Mouse (Mus musculus): ENCODE results near the gene P2ry14.
"Not testable (repeated sequence)": the region's sequence is repeated elsewhere in the genome, so short reads cannot be mapped to it uniquely, and the experiment has no call there.

The P2ry14 gene

GRCm38 (mm10) chr3:59104462-59104861, 49.0 kb downstream of the P2ry14 start:
- DNase-seq (ENCODE audit: extremely low spot score), result no peak

DNA sequence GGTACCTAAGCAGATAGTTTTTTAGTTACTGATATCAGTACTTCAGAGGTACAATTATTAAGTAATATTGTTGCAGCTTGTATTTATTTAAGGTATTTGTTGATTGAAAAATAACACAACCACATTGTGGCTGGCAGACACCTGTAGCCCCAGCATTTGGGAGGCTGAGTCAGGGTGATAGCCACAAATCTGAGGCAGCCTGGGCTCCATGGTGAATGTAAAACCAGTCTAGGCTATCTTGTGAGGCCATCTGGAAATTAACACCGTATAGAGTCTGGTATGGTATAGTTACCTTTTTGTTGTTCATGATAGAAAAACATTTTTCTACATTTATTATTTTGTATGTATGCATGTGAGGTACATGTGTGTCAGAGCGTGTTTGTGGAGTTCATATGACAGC, 51.3 kb downstream of the P2ry14 start:
- DNase-seq (ENCODE audit: extremely low spot score), result no peak

DNA sequence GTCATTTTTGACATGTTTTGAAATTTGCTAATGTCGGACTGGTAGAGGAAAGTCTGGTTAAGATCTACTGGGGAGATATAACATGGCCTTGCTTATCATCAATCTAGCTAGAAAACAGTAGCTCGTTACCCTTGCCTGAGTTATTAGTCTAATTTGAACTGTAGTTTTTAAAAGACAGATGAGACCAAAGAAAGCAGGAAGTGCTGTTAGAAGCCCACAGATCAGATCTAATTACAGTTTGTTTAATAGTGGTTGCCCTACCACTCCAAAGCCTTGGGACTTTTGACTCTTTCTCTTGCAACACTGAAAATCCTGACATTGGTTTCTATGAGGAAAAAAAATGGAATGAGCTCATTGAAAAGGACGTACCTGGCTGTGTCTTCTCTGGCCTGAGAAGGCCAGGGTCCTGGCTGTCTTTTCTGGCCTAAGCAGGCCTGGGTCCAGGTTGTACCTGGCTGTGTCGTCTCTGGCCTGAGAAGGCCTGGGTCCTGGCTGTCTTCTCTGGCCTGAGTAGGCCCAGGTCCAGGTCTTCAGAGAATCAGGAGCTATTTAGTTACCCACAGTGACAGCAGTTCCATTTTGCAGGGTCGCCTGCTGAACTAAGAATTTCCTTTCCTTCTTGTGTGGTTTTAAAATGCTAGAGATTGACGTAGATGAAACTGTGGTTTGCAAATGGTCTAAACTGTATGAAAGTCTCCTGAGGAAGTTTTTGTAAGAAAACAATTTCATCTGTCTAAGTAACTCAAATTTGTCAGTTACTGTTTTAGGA, 52.0 kb downstream of the P2ry14 start, which contains the start of gene Gpr171:
Gene Gpr171, minus strand, starts transcription at position 604 of the 769 bp plus-strand sequence.
- no peak for DNase-seq (ENCODE audit: extremely low spot score)

DNA sequence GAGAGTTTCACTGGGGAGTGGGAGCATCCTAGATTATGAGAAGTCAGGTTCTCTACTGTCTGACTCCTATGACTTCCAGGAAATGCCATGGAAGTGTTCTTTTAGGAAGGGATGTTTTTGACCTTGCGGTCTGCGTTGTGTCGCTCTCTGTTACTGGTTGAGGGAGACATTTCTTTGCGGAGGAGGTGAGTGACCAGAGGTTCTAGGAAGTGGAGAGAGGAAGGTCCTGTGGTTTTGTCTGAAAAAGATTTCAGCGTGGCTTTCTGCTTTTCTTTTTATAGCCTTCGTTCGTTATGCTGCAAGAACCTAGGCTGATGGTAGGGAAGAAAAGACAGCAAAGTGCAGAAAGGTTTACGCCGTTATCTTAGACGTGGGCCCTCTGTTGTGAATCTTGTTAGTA, 54.9 kb downstream of the P2ry14 start:
- DNase-seq (ENCODE audit: extremely low spot score), result no peak

- DNase-seq (ENCODE audit: extremely low spot score), result no peak
Observed at GRCm38 (mm10) chr3:59097421-59097820, 56.0 kb downstream of the P2ry14 start.

GRCm38 (mm10) chr3:59092702-59093101, 60.7 kb downstream of the P2ry14 start:
- no peak for DNase-seq (ENCODE audit: extremely low spot score)

- DNase-seq (ENCODE audit: extremely low spot score), result no peak
Observed at GRCm38 (mm10) chr3:59080919-59081318, 72.5 kb downstream of the P2ry14 start.

DNA sequence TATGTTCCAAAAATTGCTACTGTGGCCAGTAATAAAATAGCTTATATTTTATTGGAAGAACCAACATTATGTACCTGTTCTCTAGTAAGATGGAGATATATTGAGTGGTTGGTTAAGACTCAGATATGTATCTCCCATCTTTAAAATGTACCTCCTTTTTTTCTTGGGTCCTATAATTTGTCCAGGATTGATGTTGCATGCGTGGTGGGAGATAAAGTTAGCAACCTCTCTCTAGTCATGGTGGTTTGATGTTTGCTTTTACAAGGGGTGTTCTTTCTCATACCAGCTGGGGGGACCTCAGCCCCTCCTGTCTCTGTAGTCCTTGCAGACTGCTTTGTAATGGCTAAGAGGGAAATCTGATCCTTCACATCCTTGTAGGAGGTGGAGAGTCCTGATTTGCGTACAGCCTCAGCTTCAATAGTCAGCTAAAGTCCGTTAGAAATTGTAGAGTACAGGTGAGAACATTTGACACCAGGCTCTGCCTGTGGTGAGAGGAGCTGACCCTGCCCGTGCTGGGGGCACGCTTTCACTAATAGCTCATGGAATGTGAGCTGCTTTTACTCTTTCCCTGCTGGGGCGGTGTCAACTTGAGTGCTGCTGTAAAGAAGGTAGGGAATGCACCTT, 73.0 kb downstream of the P2ry14 start:
- peak; percentile 17 for DNase-seq (ENCODE audit: extremely low spot score)

GRCm38 (mm10) chr3:59079327-59079726, 74.1 kb downstream of the P2ry14 start:
- peak; percentile 58 for DNase-seq (ENCODE audit: extremely low spot score)

DNA sequence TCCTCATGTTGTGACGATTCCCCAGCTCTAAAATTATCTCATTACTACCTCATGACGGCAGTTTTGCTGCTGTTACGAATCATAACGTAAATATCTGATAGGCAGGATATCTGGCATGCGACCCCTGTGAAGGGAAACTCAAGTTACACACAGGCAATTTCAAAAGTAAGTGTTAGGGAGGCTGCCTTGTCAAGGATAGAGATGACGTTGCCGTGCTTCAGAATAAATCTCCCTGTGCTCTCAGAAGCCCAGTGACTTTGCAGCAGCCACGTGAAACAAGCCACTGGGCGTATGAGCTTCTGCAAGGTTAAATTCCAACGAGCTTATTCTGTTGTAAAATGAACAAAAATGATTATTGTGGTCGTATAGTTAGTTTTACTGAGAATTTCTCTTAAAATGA, 74.8 kb downstream of the P2ry14 start:
- DNase-seq (ENCODE audit: extremely low spot score), result no peak

- DNase-seq (ENCODE audit: extremely low spot score), result no peak
Observed at GRCm38 (mm10) chr3:59077278-59077677, 76.1 kb downstream of the P2ry14 start.

GRCm38 (mm10) chr3:59069071-59069470, 84.3 kb downstream of the P2ry14 start:
- not testable (repeated sequence) for DNase-seq (ENCODE audit: extremely low spot score)

DNA sequence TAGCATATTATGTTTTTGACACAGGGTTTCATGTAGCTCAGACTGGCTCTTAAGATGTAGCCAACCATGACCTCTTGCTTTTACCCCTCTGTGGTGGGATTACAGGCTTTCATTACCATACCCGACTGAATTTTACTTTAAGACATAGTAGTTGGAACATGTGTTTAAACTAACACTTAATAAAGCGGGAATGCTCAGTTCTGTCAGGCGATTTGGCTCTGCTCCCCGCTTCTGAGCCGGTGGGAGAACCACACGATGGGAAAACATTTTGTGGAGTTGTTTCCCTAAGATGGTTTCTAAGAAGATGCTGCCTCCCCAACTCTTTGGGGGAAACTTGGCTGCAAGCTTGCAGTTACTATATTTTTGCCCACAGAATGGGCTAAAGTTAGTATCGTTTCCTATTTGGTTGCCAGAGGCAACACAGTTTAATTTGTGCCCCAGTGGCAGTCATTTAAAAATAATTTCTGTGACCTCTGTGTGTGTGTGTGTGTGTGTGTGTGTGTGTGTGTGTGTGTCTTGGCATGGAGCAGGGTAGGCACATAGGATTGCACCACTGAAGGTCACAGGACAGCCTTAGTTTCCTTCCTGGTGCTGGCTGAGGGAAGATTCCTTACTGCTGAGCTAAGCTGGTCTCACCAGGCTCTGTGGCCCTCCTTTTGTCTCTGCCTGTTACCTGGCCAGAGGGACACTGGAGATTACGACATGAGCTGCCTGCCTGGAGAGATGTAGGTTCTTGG, 86.7 kb downstream of the P2ry14 start:
- DNase-seq (ENCODE audit: extremely low spot score), result no peak

- no peak for DNase-seq (ENCODE audit: extremely low spot score)
Observed at GRCm38 (mm10) chr3:59065937-59066336, 87.5 kb downstream of the P2ry14 start.
